Mouse (Mus musculus): ENCODE results near the gene Socs3.

Socs3 gene

GRCm38 (mm10) chr11:117995661-117996060, 25.8 kb upstream of the Socs3 start:
- no peak for DNase-seq (ENCODE audit: low read depth, low spot score)

GRCm38 (mm10) chr11:117995255-117995654, 25.4 kb upstream of the Socs3 start:
- DNase-seq (ENCODE audit: low read depth, low spot score): no peak

- DNase-seq (ENCODE audit: low read depth, low spot score): no peak
Observed at GRCm38 (mm10) chr11:117994250-117995057, 24.6 kb upstream of the Socs3 start.

- DNase-seq (ENCODE audit: low read depth, low spot score): no peak
Observed at GRCm38 (mm10) chr11:117993190-117994175, 23.6 kb upstream of the Socs3 start.

GRCm38 (mm10) chr11:117991502-117992470, 21.9 kb upstream of the Socs3 start:
- no peak for DNase-seq (ENCODE audit: low read depth, low spot score)

GRCm38 (mm10) chr11:117989926-117990325, 20.1 kb upstream of the Socs3 start:
- no peak for DNase-seq (ENCODE audit: low read depth, low spot score)

GRCm38 (mm10) chr11:117989241-117989640, 19.4 kb upstream of the Socs3 start:
- DNase-seq (ENCODE audit: low read depth, low spot score): no peak

GRCm38 (mm10) chr11:117987968-117988367, 18.1 kb upstream of the Socs3 start:
- no peak for DNase-seq (ENCODE audit: low read depth, low spot score)

- no peak for DNase-seq (ENCODE audit: low read depth, low spot score)
Observed at GRCm38 (mm10) chr11:117987032-117987451, 17.2 kb upstream of the Socs3 start.

GRCm38 (mm10) chr11:117986126-117987031, 16.5 kb upstream of the Socs3 start, which contains the start of gene Pgs1:
Gene Pgs1, plus strand, starts transcription at chr11:117986292.
- peak; percentile 77 for DNase-seq (ENCODE audit: low read depth, low spot score)

GRCm38 (mm10) chr11:117983770-117984169, 13.9 kb upstream of the Socs3 start:
- DNase-seq (ENCODE audit: low read depth, low spot score): no peak

- DNase-seq (ENCODE audit: low read depth, low spot score): no peak
Observed at GRCm38 (mm10) chr11:117982426-117982825, 12.6 kb upstream of the Socs3 start.

- DNase-seq (ENCODE audit: low read depth, low spot score): no peak
Observed at GRCm38 (mm10) chr11:117979388-117979787, 9.5 kb upstream of the Socs3 start.

GRCm38 (mm10) chr11:117977694-117978360, 8.0 kb upstream of the Socs3 start:
- DNase-seq (ENCODE audit: low read depth, low spot score): no peak

- DNase-seq (ENCODE audit: low read depth, low spot score): no peak
Observed at GRCm38 (mm10) chr11:117976081-117976582, 6.3 kb upstream of the Socs3 start.

- no peak for DNase-seq (ENCODE audit: low read depth, low spot score)
Observed at GRCm38 (mm10) chr11:117975211-117975967, 5.5 kb upstream of the Socs3 start.

- no peak for DNase-seq (ENCODE audit: low read depth, low spot score)
Observed at GRCm38 (mm10) chr11:117974327-117975125, 4.7 kb upstream of the Socs3 start.

GRCm38 (mm10) chr11:117973569-117973968, 3.7 kb upstream of the Socs3 start:
- DNase-seq (ENCODE audit: low read depth, low spot score): no peak

All from c-Kit-negative CD71-positive TER-119-positive erythroid progenitor cells, embryonic 14.5 days (primary cell).